Mouse (Mus musculus): Measurements from ENCODE around the gene F13a1.

The F13a1 gene

GRCm38 (mm10) chr13:36953676-36954075 lies 96.4 kb downstream of the F13a1 start:
- DNase-seq (ENCODE audit: low read depth) = no peak

DNA sequence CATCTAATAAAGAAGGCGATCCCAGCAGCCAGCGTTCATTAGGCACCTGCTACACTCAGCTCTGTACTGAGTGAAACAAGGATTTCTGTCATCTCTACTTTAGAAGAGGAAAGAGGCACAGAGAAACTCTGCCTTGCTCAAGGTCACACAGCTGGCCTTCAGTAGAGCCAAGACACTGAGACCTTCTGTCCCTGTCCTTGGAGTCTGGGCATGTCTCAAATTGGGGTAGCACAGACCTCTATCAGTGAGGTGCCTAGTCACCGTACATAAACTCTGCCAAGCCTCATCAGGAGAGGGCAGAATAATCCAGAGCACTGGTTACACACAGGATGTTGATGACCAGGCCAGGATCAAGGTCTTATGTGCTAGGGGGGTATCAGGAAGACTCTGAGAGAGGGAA lies 108.2 kb downstream of the F13a1 start:
- DNase-seq (ENCODE audit: low read depth) = no peak

DNA sequence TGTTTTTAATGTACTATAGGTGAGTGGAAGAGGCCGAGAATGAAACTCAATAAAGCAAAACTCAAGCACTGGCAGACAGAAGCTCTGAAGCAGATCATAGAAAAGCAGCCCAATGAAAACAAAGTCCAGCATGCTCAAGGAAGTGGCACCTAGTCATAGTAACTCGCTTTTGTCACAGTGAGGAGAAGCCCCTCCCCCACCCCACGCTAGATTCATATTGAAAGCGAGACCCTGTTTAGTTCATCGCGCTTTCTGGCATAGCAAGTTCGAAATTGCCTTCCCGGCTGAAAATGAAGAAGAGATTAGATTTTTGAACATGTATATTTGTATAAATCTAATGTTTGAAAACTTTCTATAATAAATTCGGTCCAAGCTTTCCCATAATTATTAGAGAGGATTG lies 118.0 kb downstream of the F13a1 start:
- DNase-seq (ENCODE audit: low read depth) = no peak

GRCm38 (mm10) chr13:36919737-36920136 lies 130.3 kb downstream of the F13a1 start:
- DNase-seq (ENCODE audit: low read depth) = no peak

- no peak for DNase-seq (ENCODE audit: low read depth)
Measured at GRCm38 (mm10) chr13:36903885-36904284, 146.2 kb downstream of the F13a1 start.

GRCm38 (mm10) chr13:36903447-36903846 lies 146.6 kb downstream of the F13a1 start:
- DNase-seq (ENCODE audit: low read depth) = no peak

GRCm38 (mm10) chr13:36901603-36902002 lies 148.4 kb downstream of the F13a1 start:
- DNase-seq (ENCODE audit: low read depth) = no peak

DNA sequence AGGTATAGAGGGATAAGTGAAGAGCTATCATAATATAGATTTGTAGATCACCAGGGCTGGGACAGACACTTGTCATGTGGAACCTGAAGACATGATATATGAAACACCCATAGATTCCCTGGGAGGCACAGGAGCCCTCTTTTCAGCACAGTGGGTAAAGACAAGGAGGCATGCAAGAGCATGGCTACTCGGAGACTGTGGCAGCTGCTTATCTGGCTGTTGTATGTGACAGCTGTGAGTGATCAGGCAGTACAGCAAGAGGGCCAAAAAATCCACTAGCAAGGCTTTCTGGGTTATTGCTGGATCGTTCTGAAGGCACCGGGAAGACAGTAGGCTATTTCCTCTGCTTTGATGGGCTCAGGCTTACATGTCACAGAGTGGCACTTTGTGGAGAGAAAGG lies 149.0 kb downstream of the F13a1 start:
- no peak for DNase-seq (ENCODE audit: low read depth)

DNA sequence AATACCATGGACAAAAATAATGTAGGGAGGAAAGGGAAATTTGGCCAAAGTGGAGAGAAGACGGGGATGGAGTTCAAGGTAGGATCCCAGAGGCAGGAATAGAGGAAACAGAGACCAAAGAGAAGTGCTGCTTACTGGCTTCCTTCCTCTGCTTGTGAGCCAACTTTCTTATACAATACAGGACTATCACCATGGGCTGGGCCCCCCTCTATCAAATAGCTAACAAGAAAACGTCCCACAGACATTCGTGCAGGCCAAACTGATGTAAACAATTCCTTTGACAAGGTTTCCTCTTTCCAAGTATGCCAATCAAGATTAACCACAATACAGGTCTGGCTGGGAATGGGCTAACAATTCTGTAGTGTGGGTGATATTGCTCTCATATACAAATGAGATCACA lies 154.0 kb downstream of the F13a1 start:
- DNase-seq (ENCODE audit: low read depth) = no peak

DNA sequence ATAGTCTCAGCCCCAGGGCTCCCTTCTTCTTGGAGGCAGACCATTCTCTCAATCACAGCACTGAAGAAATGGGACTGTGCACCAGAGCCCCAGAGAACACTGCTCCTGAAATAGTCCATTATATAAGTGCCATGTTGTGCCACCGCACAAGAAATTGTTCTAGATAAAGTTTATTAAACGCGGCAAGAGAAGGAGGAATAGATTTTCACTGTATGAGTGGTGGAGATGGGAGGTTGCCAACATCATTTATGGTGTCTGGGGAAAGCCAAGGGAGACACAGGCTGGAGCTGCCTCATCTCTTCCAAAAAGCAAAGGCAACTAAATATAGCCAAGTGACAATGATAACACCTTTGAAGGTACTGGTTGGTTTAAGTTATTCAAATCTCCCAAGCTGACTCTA lies 156.3 kb downstream of the F13a1 start:
- no peak for DNase-seq (ENCODE audit: low read depth)

- no peak for DNase-seq (ENCODE audit: low read depth)
Measured at GRCm38 (mm10) chr13:36892216-36892615, 157.8 kb downstream of the F13a1 start.

DNA sequence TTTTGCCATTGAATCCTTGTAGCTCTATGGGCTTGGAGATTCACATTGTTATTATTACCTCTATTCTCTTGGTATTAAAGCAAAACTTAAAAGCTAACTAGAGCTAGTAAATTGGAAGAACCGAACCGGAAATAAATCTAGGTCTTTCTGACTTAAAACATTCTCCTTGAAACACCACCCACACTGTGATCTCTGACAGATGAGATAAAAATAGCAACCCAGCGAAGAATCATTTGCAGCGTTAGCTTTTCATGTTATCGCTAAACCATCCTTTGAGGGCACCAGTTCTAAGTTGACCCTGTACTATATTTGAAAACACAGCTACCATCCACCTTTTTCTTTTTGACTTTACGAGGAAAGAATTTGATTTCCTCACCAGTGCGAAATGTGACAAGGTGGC lies 164.1 kb downstream of the F13a1 start:
- peak; percentile 48 for DNase-seq (ENCODE audit: low read depth)

DNA sequence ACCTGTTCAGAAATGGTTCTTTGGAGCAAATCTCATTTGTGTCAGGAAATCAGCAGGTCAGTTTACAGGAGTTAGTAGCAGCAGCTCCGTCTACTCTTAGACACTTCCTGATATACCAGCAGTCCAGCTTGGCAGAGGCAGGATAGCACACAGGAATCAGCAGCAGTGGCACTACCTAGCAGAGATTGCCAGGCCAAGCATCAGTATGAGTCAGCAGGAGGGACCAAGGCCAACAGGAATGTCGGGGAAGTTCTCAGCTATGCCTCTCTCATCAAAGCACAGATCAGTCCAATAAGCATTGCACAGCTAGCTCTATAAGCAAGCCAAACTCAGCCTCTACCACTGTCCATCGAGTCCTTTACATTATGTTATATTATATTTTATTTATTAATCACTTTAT lies 210.9 kb downstream of the F13a1 start:
- DNase-seq (ENCODE audit: low read depth) = no peak
